Mouse (Mus musculus): ENCODE data around the gene Rab34.

GRCm38 (mm10) chr11:78160171-78160570 is 28.1 kb upstream of the Rab34 start:
- TF ChIP-seq POLR2AphosphoS2 (IDR thresholded peaks at IDR 0.05; ENCODE audit: low read depth, low read length) (no peak), POLR2A (IDR thresholded peaks at IDR 0.05; ENCODE audit: low read depth, low read length) (no peak), CTCF (conservative IDR thresholded peaks at IDR 0.05 in 1 of 2, IDR thresholded peaks at IDR 0.05 in 1 of 2; ENCODE audit: low read depth in 2 of 2, low read length in 2 of 2) (no peak), CHD2 (IDR thresholded peaks at IDR 0.05; ENCODE audit: low read length) (no peak), RCOR1 (conservative IDR thresholded peaks at IDR 0.05; ENCODE audit: low read depth, low read length) (no peak), ZKSCAN1 (IDR thresholded peaks at IDR 0.05; ENCODE audit: borderline replicate concordance, low read depth, low read length) (no peak)
